Comparison of ENCODE assay signal across 8 mouse cellular contexts in genomic region chr7:31208237-31209054, GRCm38 (mm10). TPM values are rescaled to one million over a fixed set of nuclear protein-coding genes. Genes with fewer than 3 reads are reported as not detected.
DNase-seq lines count a peak whose midpoint lies in the region; ATAC-seq and TF ChIP-seq lines count a peak whose summit lies in the region.

No protein-coding gene starts in this region.

- DNase-seq in B cell, adult 2 months = peak; percentile 82
- DNase-seq in brain, embryonic 18.5 days (ENCODE audit: low read depth, low spot score) = peak; percentile 54
- DNase-seq in midbrain, postnatal 0 days (ENCODE audit: low spot score) = peak; percentile 87
- peak; percentile 30 to 60 for DNase-seq in spleen, postnatal 14 days (ENCODE audit: low spot score in 2 of 2)

- peaks cover 9% of the 10 kb centered on the region for H3K4me1 ChIP-seq in erythroblast, embryonic 14.5 days (ENCODE audit: control insufficient read depth)
- no peaks in the 10 kb centered on the region for H3K4me1 ChIP-seq in heart, embryonic 11.5 days (ENCODE audit: control insufficient read depth, insufficient read depth, low read length)
- 0 out of 2 replicates have a peak, but pooled peaks cover 5% of the 10 kb centered on the region for H3K4me1 ChIP-seq in kidney, embryonic 15.5 days
- H3K4me1 ChIP-seq in limb, embryonic 15.5 days = peaks cover 8% of the 10 kb centered on the region
- no peaks in the 10 kb centered on the region for H3K4me1 ChIP-seq in midbrain, postnatal 0 days (ENCODE audit: insufficient read depth, low read length)

- no peaks in the 10 kb centered on the region; the same call in 1 of the 2 replicates for H3K36me3 ChIP-seq in erythroblast, embryonic 14.5 days (ENCODE audit: control insufficient read depth)
- H3K36me3 ChIP-seq in heart, embryonic 11.5 days (ENCODE audit: control insufficient read depth, insufficient read depth, low read length) = no peaks in the 10 kb centered on the region
- H3K36me3 ChIP-seq in kidney, embryonic 15.5 days = peaks cover 19% of the 10 kb centered on the region
- peaks cover 22% of the 10 kb centered on the region for H3K36me3 ChIP-seq in limb, embryonic 15.5 days
- H3K36me3 ChIP-seq in midbrain, postnatal 0 days (ENCODE audit: insufficient read depth, low read length) = no peaks in the 10 kb centered on the region

- peak overlapping the region; percentile 61 for H3K4me2 ChIP-seq in heart, embryonic 11.5 days
- H3K4me2 ChIP-seq in kidney, embryonic 15.5 days = peak overlapping the region; percentile 67
- H3K4me2 ChIP-seq in limb, embryonic 15.5 days = peak overlapping the region; percentile 75
- H3K4me2 ChIP-seq in midbrain, postnatal 0 days (ENCODE audit: low read depth, low read length, poor library complexity, severe bottlenecking) = peak overlapping the region; percentile 56

- H3K9me3 ChIP-seq in erythroblast, embryonic 14.5 days (ENCODE audit: control insufficient read depth, low read length) = peaks cover 5% of the 10 kb centered on the region; the same call in 1 of the 2 replicates
- peaks cover 5% of the 10 kb centered on the region; the same call in 1 of the 2 replicates for H3K9me3 ChIP-seq in heart, embryonic 11.5 days (replicated peaks; ENCODE audit: control insufficient read depth, low read length)
- no peaks in the 10 kb centered on the region for H3K9me3 ChIP-seq in kidney, embryonic 15.5 days (replicated peaks)
- H3K9me3 ChIP-seq in limb, embryonic 15.5 days = no peaks in the 10 kb centered on the region
- H3K9me3 ChIP-seq in midbrain, postnatal 0 days (ENCODE audit: low read length) = peaks cover 2% of the 10 kb centered on the region; the same call in 1 of the 2 replicates

- no peak overlapping the region for H3K27ac ChIP-seq in heart, embryonic 11.5 days (ENCODE audit: low read depth, low read length)
- H3K27ac ChIP-seq in kidney, embryonic 15.5 days = peak overlapping the region; percentile 51; the same call in 1 of the 2 replicates
- H3K27ac ChIP-seq in limb, embryonic 15.5 days = peak overlapping the region; percentile 60
- peak overlapping the region; percentile 51; the same call in 1 of the 2 replicates for H3K27ac ChIP-seq in midbrain, postnatal 0 days (ENCODE audit: low read depth, low read length)

- H3K9ac ChIP-seq in heart, embryonic 11.5 days (ENCODE audit: low read depth, low read length) = peak overlapping the region; percentile 65
- H3K9ac ChIP-seq in kidney, embryonic 15.5 days = peak overlapping the region; percentile 57
- peak overlapping the region; percentile 59 for H3K9ac ChIP-seq in limb, embryonic 15.5 days
- peak overlapping the region; percentile 74 for H3K9ac ChIP-seq in midbrain, postnatal 0 days (replicated peaks; ENCODE audit: low read length, poor library complexity, severe bottlenecking)

- peak; percentile 47 for TF ChIP-seq CTCF in midbrain, postnatal 0 days (IDR thresholded peaks at IDR 0.05)

- no peaks in the 10 kb centered on the region for H3K27me3 ChIP-seq in erythroblast, embryonic 14.5 days (ENCODE audit: control insufficient read depth)
- H3K27me3 ChIP-seq in heart, embryonic 11.5 days (ENCODE audit: control insufficient read depth, insufficient read depth, low read length) = no peaks in the 10 kb centered on the region
- no peaks in the 10 kb centered on the region for H3K27me3 ChIP-seq in kidney, embryonic 15.5 days
- no peaks in the 10 kb centered on the region for H3K27me3 ChIP-seq in limb, embryonic 15.5 days
- no peaks in the 10 kb centered on the region for H3K27me3 ChIP-seq in midbrain, postnatal 0 days (ENCODE audit: insufficient read depth, low read length)

- ATAC-seq in heart, embryonic 11.5 days (replicated peaks; ENCODE audit: insufficient number of reproducible peaks, low FRiP score, low TSS enrichment) = peak; percentile 64; the same call in 1 of the 2 replicates
- ATAC-seq in kidney, embryonic 15.5 days (replicated peaks; ENCODE audit: low FRiP score) = peak; percentile 90
- ATAC-seq in limb, embryonic 15.5 days (ENCODE audit: insufficient number of reproducible peaks, low FRiP score, low TSS enrichment, low read depth) = peak; percentile 67; the same call in 1 of the 2 replicates
- peak; percentile 88 for ATAC-seq in midbrain, postnatal 0 days (ENCODE audit: low FRiP score)

- H3K4me3 ChIP-seq in erythroblast, embryonic 14.5 days (replicated peaks) = peak overlapping the region; percentile 79
- peak overlapping the region; percentile 57 for H3K4me3 ChIP-seq in heart, embryonic 11.5 days (ENCODE audit: low read depth, low read length)
- H3K4me3 ChIP-seq in kidney, embryonic 15.5 days (replicated peaks) = peak overlapping the region; percentile 75
- H3K4me3 ChIP-seq in limb, embryonic 15.5 days = peak overlapping the region; percentile 66
- peak overlapping the region; percentile 60 for H3K4me3 ChIP-seq in midbrain, postnatal 0 days (ENCODE audit: low read depth, low read length)

- 37% methylated on average over 34 of the region's 34 CpGs for WGBS in heart, embryonic 11.5 days (ENCODE audit: insufficient replicate concordance)
- WGBS in kidney, embryonic 15.5 days = 39% methylated on average over 34 of the region's 34 CpGs
- 32% methylated on average over 34 of the region's 34 CpGs for WGBS in limb, embryonic 15.5 days
- WGBS in midbrain, postnatal 0 days = 41% methylated on average over 34 of the region's 34 CpGs

RNA-seq across cellular contexts. Expression of gene Gramd1a, which starts 52.8 kb away (rescaled TPM):
- 0.46 and 0.52 TPM in 2 replicates for polyA plus RNA-seq in erythroblast, embryonic 14.5 days (2012)
- polyA plus RNA-seq in heart, embryonic 11.5 days (2014; fragmentation: Nextera tagmentation; extraction: Ambion mirVana) = 49.0 and 55.9 TPM in 2 replicates
- polyA plus RNA-seq in kidney, embryonic 15.5 days (2015; fragmentation: Nextera tagmentation; extraction: Ambion mirVana) = 60.6 and 69.5 TPM in 2 replicates
- polyA plus RNA-seq in limb, embryonic 15.5 days (2015; fragmentation: Nextera tagmentation; extraction: Ambion mirVana) = 68.2 and 70.9 TPM in 2 replicates
- 253 and 270 TPM in 2 replicates for total RNA-seq in midbrain, postnatal 0 days (2014; rRNA removed)
- 160 and 177 TPM in 2 replicates for polyA plus RNA-seq in midbrain, postnatal 0 days (2015; fragmentation: Nextera tagmentation; extraction: Ambion mirVana)

Comparison
In these comparisons a context has a peak if more than half of its experiments do, and no peak if none do; other contexts are left out.
1. RNA of gene Gramd1a, which starts 52.8 kb away (polyA plus RNA-seq): 160 to 177 TPM in midbrain, postnatal 0 days, 60.6 to 69.5 TPM in kidney, embryonic 15.5 days, 68.2 to 70.9 TPM in limb, embryonic 15.5 days and 49.0 to 55.9 TPM in heart, embryonic 11.5 days; 0.46 to 0.52 TPM in erythroblast, embryonic 14.5 days; every median in the first group is over 10 times any median in the second.
2. Peak in every context shown above with its lines, with median percentiles within 50 percentile points of each other: DNase-seq, H3K4me3 ChIP-seq, ATAC-seq, H3K4me2 ChIP-seq and H3K9ac ChIP-seq.